Mouse (Mus musculus) spleen, adult 2 months (tissue): ENCODE measurements around the gene Zfyve9.

Experiments used
- CTCF ChIP-seq: fragments of 200-500 bp; IDR thresholded peaks from 2 replicates; pipeline ENCODE4 v1.5.1; 2011; ENCODE audit warnings: mild to moderate bottlenecking, inconsistent platforms; ENCODE audit not compliant: insufficient read depth, insufficient read length, insufficient replicate concordance; ENCODE audit errors: extremely low read depth
- POLR2A ChIP-seq: fragments of 200-500 bp; IDR thresholded peaks from 2 replicates; pipeline ENCODE4 v1.6.1; 2011; ENCODE audit warnings: low read depth, low read length, inconsistent platforms

DNA sequence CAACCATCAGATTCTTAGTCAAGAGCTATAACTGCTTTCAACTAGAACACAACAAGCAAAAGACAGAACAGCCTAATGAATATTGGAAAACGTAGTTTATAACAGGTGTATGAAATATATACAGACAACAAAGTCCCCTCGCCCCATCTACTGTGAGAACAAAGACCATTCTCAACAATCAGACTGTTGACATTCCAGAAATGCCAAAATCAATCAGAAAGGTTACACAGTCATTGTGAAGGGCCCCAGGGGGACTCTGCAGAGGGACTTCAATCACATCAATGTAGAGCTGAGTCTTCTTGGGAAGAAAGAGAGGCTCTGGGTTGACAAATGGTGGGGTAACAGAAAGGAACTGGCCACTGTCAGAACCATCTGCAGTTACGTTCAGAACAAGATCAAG lies 49.0 kb downstream of the Zfyve9 start:
- TF ChIP-seq CTCF, result no peak
- no peak for TF ChIP-seq POLR2A
